ENCODE assay signal across 5 mouse cellular contexts in genomic region chr12:24494791-24495190, GRCm38 (mm10). TPM values are rescaled to one million over a fixed set of nuclear protein-coding genes. Genes with fewer than 3 reads are reported as not detected.
DNase-seq lines count a peak whose midpoint lies in the region.
"Not testable (repeated sequence)": the region's sequence is repeated elsewhere in the genome, so short reads cannot be mapped to it uniquely, and the experiment has no call there.

No protein-coding gene starts in this region.

- H3K4me3 ChIP-seq in heart, embryonic 10.5 days = not testable (repeated sequence)

- not testable (repeated sequence) for H3K27me3 ChIP-seq in heart, embryonic 10.5 days (ENCODE audit: insufficient read depth, poor library complexity, severe bottlenecking)

- DNase-seq in 3T3-L1 (ENCODE audit: low read depth, low spot score) = peak; percentile 18
- peak; percentile 29 for DNase-seq in NIH3T3 (ENCODE audit: low read depth)
- DNase-seq in adipocyte (ENCODE audit: low spot score) = peak; percentile 44
- peak; percentile 93 for DNase-seq in heart, adult 11 months
- DNase-seq in heart, embryonic 10.5 days (ENCODE audit: low spot score) = peak; percentile 1

- not testable (repeated sequence) for H3K9me3 ChIP-seq in heart, embryonic 10.5 days

- WGBS in heart, embryonic 10.5 days = 73% methylated on average over 3 of the region's 3 CpGs

- not testable (repeated sequence) for H3K36me3 ChIP-seq in heart, embryonic 10.5 days

- not testable (repeated sequence) for H3K4me1 ChIP-seq in heart, embryonic 10.5 days

- not testable (repeated sequence) for H3K27ac ChIP-seq in heart, embryonic 10.5 days

RNA-seq across cellular contexts. Expression of gene Taf1b, which starts 3.4 kb away (rescaled TPM):
- polyA plus RNA-seq in heart, embryonic 10.5 days (2016; fragmentation: Nextera tagmentation; extraction: Ambion mirVana) = 28.9 and 29.1 TPM in 2 replicates

Comparison
In these comparisons a context has a peak if more than half of its experiments do, and no peak if none do; other contexts are left out.
1. DNase-seq: peak in every context shown above with its lines; median percentile 93 in heart, adult 11 months; 44 in adipocyte; 29 in NIH3T3; 18 in 3T3-L1; 1 in heart, embryonic 10.5 days.